In genomic region chr15:89020085-89020484, GRCm38 (mm10) we compare ENCODE assay signal across 32 mouse cellular contexts. TPM values are rescaled to one million over a fixed set of nuclear protein-coding genes. Genes with fewer than 3 reads are reported as not detected.
DNase-seq lines count a peak whose midpoint lies in the region; ATAC-seq and TF ChIP-seq lines count a peak whose summit lies in the region.
"Had no signal": no experiment of that assay in that cellular context is flagged by ENCODE, and none has a peak within 500 bp of the region (broad histone marks: within the 10 kb centered on the region; RNA-seq: fewer than 3 reads in every experiment).

No protein-coding gene starts in this region.

- H3K4me2 ChIP-seq in heart, embryonic 14.5 days (ENCODE audit: low read length), result peak overlapping the region; percentile 62
- H3K4me2 ChIP-seq: embryonic facial prominence, embryonic 12.5 days; forebrain, embryonic 13.5 days; hindbrain, embryonic 14.5 days; neural tube, embryonic 13.5 days; stomach, embryonic 15.5 days had no signal

- WGBS in heart, embryonic 14.5 days, result 4% methylated on average over 7 of the region's 7 CpGs
- WGBS in lung, adult 2 months, result 52% methylated on average over 7 of the region's 7 CpGs

- H3K4me1 ChIP-seq in heart, embryonic 14.5 days (ENCODE audit: control insufficient read depth in 2 of 2, insufficient read depth in 2 of 2, low read length in 2 of 2), result peaks cover 9 to 16% of the 10 kb centered on the region in 2 experiments
- no peaks in the 10 kb centered on the region for H3K4me1 ChIP-seq in lung, adult 2 months (ENCODE audit: control insufficient read depth, insufficient read depth, low read length)
- H3K4me1 ChIP-seq: embryonic facial prominence, embryonic 12.5 days; limb, embryonic 10.5 days; neural tube, embryonic 13.5 days; stomach, embryonic 15.5 days had no signal

- intact Hi-C loops in heart, postnatal 36 days (cut with DNase I), result loop anchor here (5.0 kb wide), 1 partner anchor 52 kb away; no protein-coding TSS in a partner anchor
- intact Hi-C loops in left cerebral cortex, postnatal 25 days (cut with DNase I), result no loop called here

- no peak for TF ChIP-seq CTCF in lung, adult 2 months (IDR thresholded peaks at IDR 0.05; ENCODE audit: insufficient read depth, low read length)

- H3K36me3 ChIP-seq in heart, embryonic 14.5 days (ENCODE audit: control insufficient read depth, insufficient read depth, low read length), result peaks cover 15% of the 10 kb centered on the region
- H3K36me3 ChIP-seq: embryonic facial prominence, embryonic 12.5 days; limb, embryonic 10.5 days; midbrain, embryonic 10.5 days; neural tube, embryonic 13.5 days; stomach, embryonic 15.5 days had no signal

- H3K4me3 ChIP-seq in heart, embryonic 14.5 days (ENCODE audit: control insufficient read depth in 1 of 2, insufficient read depth in 1 of 2, low read depth in 1 of 2, low read length in 2 of 2), result peak overlapping the region; percentile 44 to 48
- no peak overlapping the region for H3K4me3 ChIP-seq in lung, adult 2 months (replicated peaks; ENCODE audit: extremely low read depth, low read depth, low read length)
- H3K4me3 ChIP-seq: embryonic facial prominence, embryonic 12.5 days; forebrain, embryonic 13.5 days; left cerebral cortex, adult 2 months; limb, embryonic 10.5 days; midbrain, embryonic 10.5 days; myocyte; neural tube, embryonic 13.5 days; stomach, embryonic 15.5 days had no signal

- H3K27ac ChIP-seq in heart, embryonic 14.5 days (replicated peaks in 1 of 2; ENCODE audit: control insufficient read depth in 1 of 2, insufficient read depth in 1 of 2, low read depth in 2 of 2, low read length in 2 of 2), result peak overlapping the region; percentile 96 to 97
- H3K27ac ChIP-seq: embryonic facial prominence, embryonic 12.5 days; forebrain, embryonic 13.5 days; hindbrain, embryonic 14.5 days; left cerebral cortex, adult 2 months; limb, embryonic 10.5 days; midbrain, embryonic 10.5 days; neural tube, embryonic 13.5 days; stomach, embryonic 15.5 days had no signal

- no peak for TF ChIP-seq POLR2A in lung, adult 2 months (IDR thresholded peaks at IDR 0.05; ENCODE audit: borderline replicate concordance, extremely low read depth, low read depth, low read length)

- H3K9ac ChIP-seq in heart, embryonic 14.5 days (ENCODE audit: low read length), result peak overlapping the region; percentile 74
- H3K9ac ChIP-seq: embryonic facial prominence, embryonic 12.5 days; forebrain, embryonic 13.5 days; hindbrain, embryonic 14.5 days; neural tube, embryonic 13.5 days; stomach, embryonic 15.5 days had no signal

- no peaks in the 10 kb centered on the region for H3K9me3 ChIP-seq in heart, embryonic 14.5 days (ENCODE audit: control insufficient read depth, low read length)
- H3K9me3 ChIP-seq: embryonic facial prominence, embryonic 12.5 days; forebrain, embryonic 13.5 days; limb, embryonic 10.5 days; midbrain, embryonic 10.5 days; neural tube, embryonic 13.5 days; stomach, embryonic 15.5 days had no signal

- peak; percentile 79 for ATAC-seq in heart, embryonic 14.5 days (ENCODE audit: insufficient number of reproducible peaks, insufficient read depth, low FRiP score, low read depth)
- ATAC-seq: forebrain, embryonic 13.5 days; inflammation-experienced regulatory T-cells, adult 6 months; midbrain, embryonic 16.5 days; Patski had no signal

- DNase-seq in MN1 (ENCODE audit: low spot score), result peak; percentile 12
- peak; percentile 54 for DNase-seq in heart, adult 8-10 months (ENCODE audit: low spot score)
- peak; percentile 20 to 21 for DNase-seq in heart, postnatal 36 days
- no peak for DNase-seq in right cerebral cortex, postnatal 36 days (ENCODE audit: low spot score in 2 of 2)
- DNase-seq in lung, adult 2 months, result no peak
- DNase-seq in left cerebral cortex, postnatal 25 days (ENCODE audit: low spot score in 2 of 2), result no peak
- DNase-seq: adrenal gland, adult 8-10 months; cerebellum, adult 11-12 months; cerebellum, postnatal 14 days; gastrocnemius, postnatal 10 days; kidney, adult 8-10 months; kidney, postnatal 10 days; liver; lung, postnatal 10 days; right cerebral cortex, postnatal 4 days; thymus, postnatal 36 days had no signal

- H3K27me3 ChIP-seq in heart, embryonic 14.5 days (ENCODE audit: control insufficient read depth, insufficient read depth, low read length), result no peaks in the 10 kb centered on the region
- H3K27me3 ChIP-seq: embryonic facial prominence, embryonic 12.5 days; forebrain, embryonic 13.5 days; neural tube, embryonic 13.5 days; stomach, embryonic 15.5 days had no signal

RNA-seq across cellular contexts. Expression of gene Mov10l1, which starts 37.4 kb away (rescaled TPM):
- 100 to 1,000 TPM; 105 to 126 (median 121) TPM for total RNA-seq in heart, adult 8-10 months (2022)
- 86.2 and 92.8 TPM in 2 replicates for polyA plus RNA-seq in heart, embryonic 14.5 days (2014; fragmentation: Nextera tagmentation; extraction: Ambion mirVana)
- total RNA-seq in heart, postnatal 36 days (2021), result 10 to 100 TPM; 89.7 to 92.7 TPM
- 0.23 and 0.43 TPM in 2 replicates for polyA plus RNA-seq in lung, adult 2 months (2012; rRNA removed)
- not detected for total RNA-seq in left cerebral cortex, postnatal 25 days (2021)
- total RNA-seq: adrenal gland, adult 8-10 months; gastrocnemius, postnatal 10 days; granulocyte monocyte progenitor cell, adult 5-6 weeks; layer of hippocampus, postnatal 10 days; left cerebral cortex, adult 2 months had no signal
- polyA plus RNA-seq: forebrain, embryonic 13.5 days; hindbrain, embryonic 14.5 days; inflammation-experienced regulatory T-cells, adult 6 months; liver, embryonic 16.5 days; midbrain, embryonic 10.5 days; midbrain, embryonic 16.5 days; myocyte; Patski had no signal

RNA-seq across cellular contexts. Expression of gene Panx2, which starts 39.4 kb away (rescaled TPM):
- 1 to 10 TPM; 1.1 to 2.1 (median 1.7) TPM for total RNA-seq in heart, adult 8-10 months (2022)
- 2.3 and 2.6 TPM in 2 replicates for polyA plus RNA-seq in heart, embryonic 14.5 days (2014; fragmentation: Nextera tagmentation; extraction: Ambion mirVana)
- 1 to 10 TPM; 1.3 to 1.7 TPM for total RNA-seq in heart, postnatal 36 days (2021)
- 0.28 and 0.36 TPM in 2 replicates for polyA plus RNA-seq in lung, adult 2 months (2012; rRNA removed)
- 10 to 100 TPM; 95.4 to 95.5 TPM for total RNA-seq in left cerebral cortex, postnatal 25 days (2021)
- total RNA-seq: granulocyte monocyte progenitor cell, adult 5-6 weeks had no signal
- polyA plus RNA-seq: inflammation-experienced regulatory T-cells, adult 6 months; liver, embryonic 16.5 days; myocyte had no signal

RNA-seq across cellular contexts. Expression of gene Mlc1, which starts 41.3 kb away (rescaled TPM):
- total RNA-seq in heart, adult 8-10 months (2022), result not detected
- not detected in 2 replicates for polyA plus RNA-seq in heart, embryonic 14.5 days (2014; fragmentation: Nextera tagmentation; extraction: Ambion mirVana)
- total RNA-seq in heart, postnatal 36 days (2021), result not detected
- 29.5 and 30.2 TPM in 2 replicates for polyA plus RNA-seq in lung, adult 2 months (2012; rRNA removed)
- total RNA-seq in left cerebral cortex, postnatal 25 days (2021), result 100 to 1,000 TPM; 101 to 103 TPM
- total RNA-seq: granulocyte monocyte progenitor cell, adult 5-6 weeks had no signal
- polyA plus RNA-seq: limb, embryonic 10.5 days; myocyte had no signal

RNA-seq across cellular contexts. Expression of gene Trabd, which starts 54.8 kb away (rescaled TPM):
- 10 to 100 TPM; 43.9 to 51.4 (median 45.4) TPM for total RNA-seq in heart, adult 8-10 months (2022)
- polyA plus RNA-seq in heart, embryonic 14.5 days (2014; fragmentation: Nextera tagmentation; extraction: Ambion mirVana), result 51.6 and 51.9 TPM in 2 replicates
- 10 to 100 TPM; 45.6 to 50.5 TPM for total RNA-seq in heart, postnatal 36 days (2021)
- 49.3 and 64.3 TPM in 2 replicates for polyA plus RNA-seq in lung, adult 2 months (2012; rRNA removed)
- total RNA-seq in left cerebral cortex, postnatal 25 days (2021), result 10 to 100 TPM; 15.8 to 17.9 TPM

Comparison
In these comparisons a context has a peak if more than half of its experiments do, and no peak if none do; other contexts are left out.
1. DNase-seq: peak in MN1 (single experiment), heart, adult 8-10 months (single experiment) and heart, postnatal 36 days (2 of 2); none in right cerebral cortex, postnatal 36 days (0 of 2), lung, adult 2 months (single experiment) and left cerebral cortex, postnatal 25 days (0 of 2).
2. RNA of gene Mov10l1, which starts 37.4 kb away (total RNA-seq): 105 to 126 TPM in heart, adult 8-10 months and 89.7 to 92.7 TPM in heart, postnatal 36 days; not detected in left cerebral cortex, postnatal 25 days; every median in the first group is over 10 times any median in the second.
3. RNA of gene Panx2, which starts 39.4 kb away (total RNA-seq): 95.4 to 95.5 TPM in left cerebral cortex, postnatal 25 days; 1.1 to 2.1 TPM in heart, adult 8-10 months and 1.3 to 1.7 TPM in heart, postnatal 36 days; every median in the first group is over 10 times any median in the second.
4. RNA of gene Mlc1, which starts 41.3 kb away (total RNA-seq): 101 to 103 TPM in left cerebral cortex, postnatal 25 days; not detected in heart, adult 8-10 months and not detected in heart, postnatal 36 days; every median in the first group is over 10 times any median in the second.